Mouse (Mus musculus): ENCODE results near the gene Lrrc75a.

The Lrrc75a gene

GRCm38 (mm10) chr11:62604886-62605618, 43.3 kb downstream of the Lrrc75a start:
- in situ Hi-C loops (cut with MboI; ENCODE audit: low pct_unique_long_range_greater_than_20kb in 1 of 2, low sequenced_read_pairs in 2 of 2, unreplicated experiment in 1 of 2), result no loop called here

GRCm38 (mm10) chr11:62604123-62604706, 44.1 kb downstream of the Lrrc75a start:
- in situ Hi-C loops (cut with MboI; ENCODE audit: low pct_unique_long_range_greater_than_20kb in 1 of 2, low sequenced_read_pairs in 2 of 2, unreplicated experiment in 1 of 2), result no loop called here

GRCm38 (mm10) chr11:62603312-62604056, 44.8 kb downstream of the Lrrc75a start:
- in situ Hi-C loops (cut with MboI; ENCODE audit: low pct_unique_long_range_greater_than_20kb in 1 of 2, low sequenced_read_pairs in 2 of 2, unreplicated experiment in 1 of 2), result no loop called here

- in situ Hi-C loops (cut with MboI; ENCODE audit: low pct_unique_long_range_greater_than_20kb in 1 of 2, low sequenced_read_pairs in 2 of 2, unreplicated experiment in 1 of 2), result no loop called here
Observed at GRCm38 (mm10) chr11:62602619-62603311, 45.6 kb downstream of the Lrrc75a start.

- in situ Hi-C loops (cut with MboI; ENCODE audit: low pct_unique_long_range_greater_than_20kb in 1 of 2, low sequenced_read_pairs in 2 of 2, unreplicated experiment in 1 of 2), result no loop called here
Observed at GRCm38 (mm10) chr11:62601732-62602618, 46.3 kb downstream of the Lrrc75a start.

- in situ Hi-C loops (cut with MboI; ENCODE audit: low pct_unique_long_range_greater_than_20kb in 1 of 2, low sequenced_read_pairs in 2 of 2, unreplicated experiment in 1 of 2), result no loop called here
Observed at GRCm38 (mm10) chr11:62598571-62598970, 49.8 kb downstream of the Lrrc75a start.

- in situ Hi-C loops (cut with MboI; ENCODE audit: low pct_unique_long_range_greater_than_20kb in 1 of 2, low sequenced_read_pairs in 2 of 2, unreplicated experiment in 1 of 2), result no loop called here
Observed at GRCm38 (mm10) chr11:62591904-62592575, 56.3 kb downstream of the Lrrc75a start.

GRCm38 (mm10) chr11:62591026-62591425, 57.3 kb downstream of the Lrrc75a start:
- in situ Hi-C loops (cut with MboI; ENCODE audit: low pct_unique_long_range_greater_than_20kb in 1 of 2, low sequenced_read_pairs in 2 of 2, unreplicated experiment in 1 of 2), result no loop called here

GRCm38 (mm10) chr11:62589391-62589790, 58.9 kb downstream of the Lrrc75a start:
- in situ Hi-C loops (cut with MboI; ENCODE audit: low pct_unique_long_range_greater_than_20kb in 1 of 2, low sequenced_read_pairs in 2 of 2, unreplicated experiment in 1 of 2), result no loop called here

- in situ Hi-C loops (cut with MboI; ENCODE audit: low pct_unique_long_range_greater_than_20kb in 1 of 2, low sequenced_read_pairs in 2 of 2, unreplicated experiment in 1 of 2), result no loop called here
Observed at GRCm38 (mm10) chr11:62587034-62587433, 61.3 kb downstream of the Lrrc75a start.

- in situ Hi-C loops (cut with MboI; ENCODE audit: low pct_unique_long_range_greater_than_20kb in 1 of 2, low sequenced_read_pairs in 2 of 2, unreplicated experiment in 1 of 2), result no loop called here
Observed at GRCm38 (mm10) chr11:62584671-62585206, 63.6 kb downstream of the Lrrc75a start.

GRCm38 (mm10) chr11:62583031-62583430, 65.3 kb downstream of the Lrrc75a start:
- in situ Hi-C loops (cut with MboI; ENCODE audit: low pct_unique_long_range_greater_than_20kb in 1 of 2, low sequenced_read_pairs in 2 of 2, unreplicated experiment in 1 of 2), result no loop called here

GRCm38 (mm10) chr11:62576530-62577152, 71.7 kb downstream of the Lrrc75a start:
- in situ Hi-C loops (cut with MboI; ENCODE audit: low pct_unique_long_range_greater_than_20kb in 1 of 2, low sequenced_read_pairs in 2 of 2, unreplicated experiment in 1 of 2), result no loop called here

- in situ Hi-C loops (cut with MboI; ENCODE audit: low pct_unique_long_range_greater_than_20kb in 1 of 2, low sequenced_read_pairs in 2 of 2, unreplicated experiment in 1 of 2), result no loop called here
Observed at GRCm38 (mm10) chr11:62575659-62576438, 72.5 kb downstream of the Lrrc75a start.

- in situ Hi-C loops (cut with MboI; ENCODE audit: low pct_unique_long_range_greater_than_20kb in 1 of 2, low sequenced_read_pairs in 2 of 2, unreplicated experiment in 1 of 2), result no loop called here
Observed at GRCm38 (mm10) chr11:62575297-62575658, 73.0 kb downstream of the Lrrc75a start.

- in situ Hi-C loops (cut with MboI; ENCODE audit: low pct_unique_long_range_greater_than_20kb in 1 of 2, low sequenced_read_pairs in 2 of 2, unreplicated experiment in 1 of 2), result no loop called here
Observed at GRCm38 (mm10) chr11:62574703-62575085, 73.6 kb downstream of the Lrrc75a start.

Measured in mouse embryonic stem cell (cell line).